Mouse (Mus musculus): ENCODE results near the gene Rnf187. TPM values are rescaled to one million over a fixed set of nuclear protein-coding genes. Genes with fewer than 3 reads are reported as not detected.
"Not testable (repeated sequence)": the region's sequence is repeated elsewhere in the genome, so short reads cannot be mapped to it uniquely, and the experiment has no call there.

The Rnf187 gene
- polyA plus RNA-seq, 1 experiment from 2014 or later: 241 TPM

- Histone ChIP-seq H3K27me3 (peaks cover 30% of the 10 kb centered on the region), H3K27ac (peak overlapping the region; percentile 85), H3K4me2 (peak overlapping the region; percentile 87), H3K4me3 (peak overlapping the region; percentile 61), H3K4me1 (peaks cover 27% of the 10 kb centered on the region), H3K9ac (peak overlapping the region; percentile 55)
- under 1% methylated on average over 17 of the region's 17 CpGs for WGBS
- ATAC-seq (ENCODE audit: borderline replicate concordance, extremely low read depth, low FRiP score, low TSS enrichment); H3K9me3 ChIP-seq; H3K36me3 ChIP-seq: not testable (repeated sequence)
Observed at GRCm38 (mm10) chr11:58954170-58954419, 15.4 kb upstream of the Rnf187 start.

GRCm38 (mm10) chr11:58953351-58954169 is 14.8 kb upstream of the Rnf187 start:
- Histone ChIP-seq H3K9ac (peak overlapping the region; percentile 55), H3K9me3 (no peaks in the 10 kb centered on the region), H3K4me3 (peak overlapping the region; percentile 61), H3K27ac (peak overlapping the region; percentile 85), H3K27me3 (peaks cover 36% of the 10 kb centered on the region), H3K36me3 (peaks cover 5% of the 10 kb centered on the region; the same call in 1 of the 2 replicates), H3K4me2 (peak overlapping the region; percentile 87), H3K4me1 (peaks cover 25% of the 10 kb centered on the region)
- peak; percentile 21; the same call in 1 of the 2 replicates for ATAC-seq (ENCODE audit: borderline replicate concordance, extremely low read depth, low FRiP score, low TSS enrichment)
- under 1% methylated on average over 33 of the region's 33 CpGs for WGBS

GRCm38 (mm10) chr11:58951210-58951609 is 12.5 kb upstream of the Rnf187 start:
- Histone ChIP-seq H3K4me1 (peaks cover 21% of the 10 kb centered on the region), H3K9ac (no peak overlapping the region), H3K36me3 (no peaks in the 10 kb centered on the region), H3K4me3 (no peak overlapping the region), H3K9me3 (no peaks in the 10 kb centered on the region), H3K27me3 (peaks cover 50% of the 10 kb centered on the region), H3K27ac (no peak overlapping the region), H3K4me2 (no peak overlapping the region)
- WGBS: 65% methylated on average over 5 of the region's 5 CpGs
- ATAC-seq (ENCODE audit: borderline replicate concordance, extremely low read depth, low FRiP score, low TSS enrichment): no peak

GRCm38 (mm10) chr11:58949480-58950431 is 11.0 kb upstream of the Rnf187 start:
- Histone ChIP-seq H3K4me1 (peaks cover 20% of the 10 kb centered on the region), H3K27ac (peak overlapping the region; percentile 89), H3K27me3 (peaks cover 51% of the 10 kb centered on the region), H3K9me3 (no peaks in the 10 kb centered on the region), H3K36me3 (no peaks in the 10 kb centered on the region), H3K4me3 (peak overlapping the region; percentile 41), H3K4me2 (peak overlapping the region; percentile 57), H3K9ac (peak overlapping the region; percentile 40)
- 10% methylated on average over 20 of the region's 20 CpGs for WGBS
- ATAC-seq (ENCODE audit: borderline replicate concordance, extremely low read depth, low FRiP score, low TSS enrichment): no peak

GRCm38 (mm10) chr11:58948542-58949479 is 10.1 kb upstream of the Rnf187 start, which contains the start of gene Hist3h2ba:
Gene Hist3h2ba, plus strand, starts transcription at chr11:58948920.
- under 1% methylated on average over 48 of the region's 48 CpGs for WGBS
- no peaks in the 10 kb centered on the region for H3K9me3 ChIP-seq
- peaks cover 55% of the 10 kb centered on the region for H3K27me3 ChIP-seq
- peak within 1 kb of the TSS; percentile 41 for H3K4me3 ChIP-seq
- peak within 1 kb of the TSS; percentile 92 for H3K27ac ChIP-seq
- H3K4me1 ChIP-seq: peaks cover 18% of the 10 kb centered on the region
- ATAC-seq (ENCODE audit: borderline replicate concordance, extremely low read depth, low FRiP score, low TSS enrichment): peak; percentile 79
- H3K36me3 ChIP-seq: no peaks in the 10 kb centered on the region
- H3K4me2 ChIP-seq: peak within 1 kb of the TSS; percentile 57
- peak within 1 kb of the TSS; percentile 40 for H3K9ac ChIP-seq

GRCm38 (mm10) chr11:58947798-58948528 is 9.2 kb upstream of the Rnf187 start:
- Histone ChIP-seq H3K4me2 (peak overlapping the region; percentile 57), H3K9ac (no peak overlapping the region; the same call in 1 of the 2 replicates), H3K9me3 (no peaks in the 10 kb centered on the region), H3K27me3 (peaks cover 53% of the 10 kb centered on the region), H3K27ac (peak overlapping the region; percentile 92), H3K36me3 (no peaks in the 10 kb centered on the region), H3K4me1 (peaks cover 13% of the 10 kb centered on the region), H3K4me3 (peak overlapping the region; percentile 41)
- 11% methylated on average over 23 of the region's 23 CpGs for WGBS
- ATAC-seq (ENCODE audit: borderline replicate concordance, extremely low read depth, low FRiP score, low TSS enrichment): no peak

GRCm38 (mm10) chr11:58947306-58947705 is 8.6 kb upstream of the Rnf187 start:
- Histone ChIP-seq H3K4me1 (peaks cover 13% of the 10 kb centered on the region), H3K27ac (no peak overlapping the region), H3K4me2 (no peak overlapping the region), H3K9ac (no peak overlapping the region), H3K4me3 (no peak overlapping the region), H3K36me3 (no peaks in the 10 kb centered on the region), H3K27me3 (peaks cover 50% of the 10 kb centered on the region), H3K9me3 (no peaks in the 10 kb centered on the region)
- ATAC-seq (ENCODE audit: borderline replicate concordance, extremely low read depth, low FRiP score, low TSS enrichment): no peak
- 79% methylated on average over 3 of the region's 3 CpGs for WGBS

- Histone ChIP-seq H3K9me3 (no peaks in the 10 kb centered on the region), H3K4me2 (no peak overlapping the region), H3K9ac (no peak overlapping the region), H3K27ac (no peak overlapping the region), H3K36me3 (no peaks in the 10 kb centered on the region), H3K4me1 (peaks cover 11% of the 10 kb centered on the region), H3K4me3 (no peak overlapping the region), H3K27me3 (peaks cover 25% of the 10 kb centered on the region)
- ATAC-seq (ENCODE audit: borderline replicate concordance, extremely low read depth, low FRiP score, low TSS enrichment): no peak
- WGBS: 76% methylated on average over 5 of the region's 5 CpGs
Observed at GRCm38 (mm10) chr11:58944136-58944535, 5.4 kb upstream of the Rnf187 start.

GRCm38 (mm10) chr11:58939088-58939439 is 348 bp upstream of the Rnf187 start:
- peak overlapping the region; percentile 39; the same call in 1 of the 2 replicates for H3K27ac ChIP-seq
- H3K9ac ChIP-seq: peak overlapping the region; percentile 96; the same call in 1 of the 2 replicates
- H3K9me3 ChIP-seq: no peaks in the 10 kb centered on the region
- H3K4me1 ChIP-seq: peaks cover 20% of the 10 kb centered on the region
- WGBS: 15% methylated on average over 6 of the region's 6 CpGs
- no peaks in the 10 kb centered on the region; the same call in 1 of the 2 replicates for H3K27me3 ChIP-seq
- H3K4me3 ChIP-seq: peak overlapping the region; percentile 79
- H3K4me2 ChIP-seq: peak overlapping the region; percentile 76
- ATAC-seq (ENCODE audit: borderline replicate concordance, extremely low read depth, low FRiP score, low TSS enrichment): no peak; the same call in 1 of the 2 replicates
- H3K36me3 ChIP-seq: peaks cover 21% of the 10 kb centered on the region

GRCm38 (mm10) chr11:58937909-58938308 is 807 bp downstream of the Rnf187 start:
- Histone ChIP-seq H3K9ac (peak overlapping the region; percentile 96), H3K27me3 (no peaks in the 10 kb centered on the region; the same call in 1 of the 2 replicates), H3K4me1 (peaks cover 20% of the 10 kb centered on the region), H3K4me2 (peak overlapping the region; percentile 76), H3K36me3 (peaks cover 32% of the 10 kb centered on the region), H3K9me3 (no peaks in the 10 kb centered on the region), H3K27ac (peak overlapping the region; percentile 96), H3K4me3 (peak overlapping the region; percentile 79)
- ATAC-seq (ENCODE audit: borderline replicate concordance, extremely low read depth, low FRiP score, low TSS enrichment): peak; percentile 6; the same call in 1 of the 2 replicates
- WGBS: under 1% methylated on average over 13 of the region's 13 CpGs

Measured in lung, embryonic 15.5 days (tissue).